Comparison of ENCODE assay signal across 9 mouse cellular contexts in genomic region chr1:84694688-84695474, GRCm38 (mm10). TPM values are rescaled to one million over a fixed set of nuclear protein-coding genes. Genes with fewer than 3 reads are reported as not detected.
A peak's percentile ranks its signal among the peaks of the same experiment; 100 is the strongest.
DNase-seq lines count a peak whose midpoint lies in the region; ATAC-seq lines count a peak whose summit lies in the region.
"Had no signal": no experiment of that assay in that cellular context is flagged by ENCODE, and none has a peak within 500 bp of the region (broad histone marks: within the 10 kb centered on the region; RNA-seq: fewer than 3 reads in every experiment).

No protein-coding gene starts in this region.

- no peaks in the 10 kb centered on the region; the same call in 1 of the 2 replicates for H3K36me3 ChIP-seq in neural tube, embryonic 14.5 days (ENCODE audit: control insufficient read depth, insufficient read depth, low read length)

- no peaks in the 10 kb centered on the region for H3K9me3 ChIP-seq in neural tube, embryonic 14.5 days (ENCODE audit: control insufficient read depth, low read length)

- peak overlapping the region; percentile 97 for H3K9ac ChIP-seq in neural tube, embryonic 14.5 days (replicated peaks; ENCODE audit: low read depth, low read length)

- H3K4me3 ChIP-seq in neural tube, embryonic 14.5 days (ENCODE audit: low read depth, low read length): peak overlapping the region; percentile 96

- peak; percentile 14 to 15 for DNase-seq in kidney, postnatal 4 days
- DNase-seq in kidney, postnatal 25 days: no peak
- peak; percentile 57 for DNase-seq in cerebellum, adult 9-10 months
- DNase-seq in frontal cortex, postnatal 14 days (ENCODE audit: low spot score in 2 of 2): peak; percentile 55 to 58
- peak; percentile 56 to 66 for DNase-seq in left cerebral cortex, postnatal 25 days (ENCODE audit: low spot score in 2 of 2)
- DNase-seq in urinary bladder, adult 2 months (ENCODE audit: low spot score): no peak

- ATAC-seq in neural tube, embryonic 14.5 days (ENCODE audit: low read depth): peak; percentile 77
- no peak for ATAC-seq in megakaryocyte-erythroid progenitor cell, adult 5-6 weeks (replicated peaks; ENCODE audit: low FRiP score, low TSS enrichment, poor library complexity, severe bottlenecking)

- WGBS in neural tube, embryonic 14.5 days: 3% methylated on average over 26 of the region's 26 CpGs

- peak overlapping the region; percentile 96 for H3K27ac ChIP-seq in neural tube, embryonic 14.5 days (ENCODE audit: low read depth, low read length)

- intact Hi-C loops in left cerebral cortex, postnatal 25 days (cut with DNase I): loop anchor here (5.0 to 10.0 kb wide), 7 partner anchors 78 to 1510 kb away; no protein-coding TSS in a partner anchor

- no peaks in the 10 kb centered on the region for H3K27me3 ChIP-seq in neural tube, embryonic 14.5 days (ENCODE audit: control insufficient read depth, insufficient read depth, low read length)

- H3K4me2 ChIP-seq in neural tube, embryonic 14.5 days (ENCODE audit: low read depth, low read length): peak overlapping the region; percentile 80

- peaks cover 27% of the 10 kb centered on the region for H3K4me1 ChIP-seq in neural tube, embryonic 14.5 days (ENCODE audit: control insufficient read depth, insufficient read depth, low read length)

RNA-seq across cellular contexts. Expression of gene Dner, which starts 1.1 kb away (rescaled TPM):
- total RNA-seq in left cerebral cortex, postnatal 25 days (2021): 100 to 1,000 TPM; 149 to 162 TPM
- polyA plus RNA-seq in neural tube, embryonic 14.5 days (2014; fragmentation: Nextera tagmentation; extraction: Ambion mirVana): 342 and 360 TPM in 2 replicates
- not detected in 2 replicates for total RNA-seq in megakaryocyte-erythroid progenitor cell, adult 5-6 weeks (2014; fragmentation: Nextera tagmentation)
- total RNA-seq in megakaryocyte-erythroid progenitor cell, adult 5-6 weeks (2017): not detected in 2 replicates
- polyA plus RNA-seq in urinary bladder, adult 2 months (2012; rRNA removed): 18.8 and 24.2 TPM in 2 replicates
- total RNA-seq: neutrophil, adult 5-6 weeks had no signal

Comparison
In these comparisons a context has a peak if more than half of its experiments do, and no peak if none do; other contexts are left out.
1. DNase-seq: peak in kidney, postnatal 4 days (2 of 2), cerebellum, adult 9-10 months (single experiment), frontal cortex, postnatal 14 days (2 of 2) and left cerebral cortex, postnatal 25 days (2 of 2); none in kidney, postnatal 25 days (0 of 2) and urinary bladder, adult 2 months (single experiment).
2. RNA of gene Dner, which starts 1.1 kb away (total RNA-seq): 149 to 162 TPM in left cerebral cortex, postnatal 25 days; not detected in megakaryocyte-erythroid progenitor cell, adult 5-6 weeks; every median in the first group is over 100 times any median in the second.